Mouse (Mus musculus) C2C12 (cell line): Measurements from ENCODE around the gene Scrt2.

Experiments used
- CEBPB ChIP-seq: IDR thresholded peaks from one replicate; pipeline ENCODE4 v1.6.1; 2011; ENCODE audit warnings: low read depth, mild to moderate bottlenecking, control low read depth, moderate library complexity
- CTCF ChIP-seq: IDR thresholded peaks from one replicate; pipeline ENCODE4 v1.5.1; 2011; ENCODE audit not compliant: control insufficient read depth, insufficient read depth, insufficient read length
- MAX ChIP-seq: IDR thresholded peaks from one replicate; pipeline ENCODE4 v1.6.1; 2011; ENCODE audit warnings: mild to moderate bottlenecking, control low read depth
- MYOG ChIP-seq: IDR thresholded peaks from one replicate; pipeline ENCODE4 v1.6.1; 2011; ENCODE audit not compliant: control insufficient read depth, insufficient read length; ENCODE audit errors: extremely low read depth
- USF1 ChIP-seq: IDR thresholded peaks from one replicate; pipeline ENCODE4 v1.6.1; 2011; ENCODE audit warnings: low read depth, mild to moderate bottlenecking, control low read depth, moderate library complexity

DNA sequence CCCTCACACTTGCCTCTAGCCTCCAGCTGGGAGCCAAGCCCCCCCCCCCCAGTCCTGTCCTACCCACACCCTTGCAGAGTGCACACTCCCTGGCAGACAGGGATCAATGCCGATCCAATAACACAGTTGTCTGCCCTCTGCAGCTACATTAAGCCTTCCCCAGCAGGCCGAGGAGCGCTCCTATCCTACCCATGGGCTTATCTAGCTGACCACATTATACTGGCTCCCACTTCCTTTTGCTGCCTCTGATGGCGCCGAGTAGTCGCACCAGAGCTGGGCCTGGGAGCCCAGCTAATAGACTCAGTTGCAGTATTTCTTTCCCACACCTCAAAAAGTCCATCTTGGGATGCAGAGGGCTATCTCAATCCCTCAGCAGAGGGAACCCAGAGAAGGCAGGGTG is 4.1 kb downstream of the Scrt2 start:
- TF ChIP-seq CTCF = no peak
- no peak for TF ChIP-seq MYOG
- TF ChIP-seq MAX = no peak
- TF ChIP-seq USF1 = no peak
- TF ChIP-seq CEBPB = no peak
